Mouse (Mus musculus): ENCODE measurements around the gene Adamts12.

DNA sequence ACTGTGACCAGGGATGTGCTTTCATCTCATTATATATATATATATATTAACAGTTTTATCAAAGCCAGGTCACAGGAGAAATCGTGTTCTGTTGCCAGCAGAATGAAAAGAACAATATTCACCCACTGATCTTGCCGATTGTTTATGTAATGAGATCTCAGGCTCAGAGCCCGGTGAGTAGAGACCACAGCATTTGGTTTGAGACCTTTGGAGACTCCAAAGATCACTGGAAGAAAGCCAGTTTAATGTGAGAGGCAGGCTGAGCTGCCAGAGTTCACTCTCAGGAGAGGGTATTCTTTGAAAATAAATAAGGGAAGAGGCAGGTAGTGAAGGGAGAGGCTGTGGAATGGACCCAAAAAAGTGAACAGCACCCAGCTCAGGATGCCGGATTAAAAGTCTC is 122.1 kb downstream of the Adamts12 start:
- TF ChIP-seq MAFK (IDR thresholded peaks at IDR 0.05; ENCODE audit: insufficient read depth, low read depth, low read length) = no peak
- TF ChIP-seq ZNF384 (IDR thresholded peaks at IDR 0.05; ENCODE audit: low read depth, low read length) = no peak
